Mouse (Mus musculus) layer of hippocampus, adult 2 months (tissue): ENCODE data around the gene Ikzf1. TPM values are rescaled to one million over a fixed set of nuclear protein-coding genes. Genes with fewer than 3 reads are reported as not detected.

ENCODE experiments used
- DNase-seq, 2 experiments: peaks; one replicate each; pipeline ENCODE4 v3.0.0; 2022; ENCODE audit warnings: low spot score in 2 of 2
- H3K27ac ChIP-seq: fragments of 200-600 bp; 2 replicates; pipeline ENCODE4 v1.8.1; 2022
- H3K4me3 ChIP-seq: fragments of 200-600 bp; 2 replicates; pipeline ENCODE4 v1.8.1; 2022; ENCODE audit warnings: mild to moderate bottlenecking
- CTCF ChIP-seq: fragments of 200-600 bp; conservative IDR thresholded peaks from 2 replicates; pipeline ENCODE4 v1.8.1; 2022; ENCODE audit warnings: antibody characterized with exemption, mild to moderate bottlenecking, moderate library complexity
- total RNA-seq, 2 experiments: library from RNA; stranded (reverse); gene quantifications; 2 replicates each; pipeline ENCODE4 v1.2.3; 2021

Gene Ikzf1
- total RNA-seq, 2 experiments from 2014 or later: 2.6 to 4.0 TPM

- DNase-seq: no peak
- TF ChIP-seq CTCF: no peak
- no peak overlapping the region for H3K4me3 ChIP-seq
- no peak overlapping the region for H3K27ac ChIP-seq
These were observed 80.6 kb downstream of the Ikzf1 start for GRCm38 (mm10) chr11:11765414-11765813.

GRCm38 (mm10) chr11:11766105-11766504 is 81.3 kb downstream of the Ikzf1 start:
- TF ChIP-seq CTCF: no peak
- Histone ChIP-seq H3K27ac (no peak overlapping the region), H3K4me3 (no peak overlapping the region)
- no peak for DNase-seq

GRCm38 (mm10) chr11:11766736-11767135 is 81.9 kb downstream of the Ikzf1 start:
- no peak for TF ChIP-seq CTCF
- H3K4me3 ChIP-seq: no peak overlapping the region
- DNase-seq: no peak
- no peak overlapping the region for H3K27ac ChIP-seq

- no peak for DNase-seq
- Histone ChIP-seq H3K27ac (no peak overlapping the region), H3K4me3 (no peak overlapping the region)
These were observed 83.3 kb downstream of the Ikzf1 start for GRCm38 (mm10) chr11:11768057-11768456.

GRCm38 (mm10) chr11:11769281-11769680 is 84.5 kb downstream of the Ikzf1 start:
- no peak for DNase-seq
- H3K4me3 ChIP-seq: no peak overlapping the region
- no peak overlapping the region for H3K27ac ChIP-seq
- TF ChIP-seq CTCF: no peak

More at GRCm38 (mm10) chr11:11768057-11768456, 83.3 kb downstream of the Ikzf1 start:
- TF ChIP-seq CTCF: no peak

GRCm38 (mm10) chr11:11770691-11771090 is 85.9 kb downstream of the Ikzf1 start:
- Histone ChIP-seq H3K27ac (no peak overlapping the region), H3K4me3 (no peak overlapping the region)
- TF ChIP-seq CTCF: no peak
- no peak for DNase-seq

- TF ChIP-seq CTCF: no peak
- no peak for DNase-seq
- H3K27ac ChIP-seq: no peak overlapping the region
- H3K4me3 ChIP-seq: no peak overlapping the region
These were observed 87.4 kb downstream of the Ikzf1 start for GRCm38 (mm10) chr11:11772196-11772595.

GRCm38 (mm10) chr11:11774384-11774783 is 89.6 kb downstream of the Ikzf1 start:
- no peak for DNase-seq
- no peak for TF ChIP-seq CTCF
- Histone ChIP-seq H3K27ac (no peak overlapping the region), H3K4me3 (no peak overlapping the region)

- no peak for TF ChIP-seq CTCF
- Histone ChIP-seq H3K4me3 (no peak overlapping the region), H3K27ac (no peak overlapping the region)
- DNase-seq: no peak
These were observed 90.1 kb downstream of the Ikzf1 start for GRCm38 (mm10) chr11:11774893-11775292.

- no peak for DNase-seq
- no peak overlapping the region for H3K27ac ChIP-seq
- no peak for TF ChIP-seq CTCF
- no peak overlapping the region for H3K4me3 ChIP-seq
These were observed 91.4 kb downstream of the Ikzf1 start for GRCm38 (mm10) chr11:11776071-11776821.

GRCm38 (mm10) chr11:11776822-11777174 is 92.0 kb downstream of the Ikzf1 start:
- no peak for DNase-seq
- H3K27ac ChIP-seq: no peak overlapping the region
- H3K4me3 ChIP-seq: no peak overlapping the region
- 0 out of 2 replicates have a peak, but pooled peaks have one; percentile 13 for TF ChIP-seq CTCF

- no peak for TF ChIP-seq CTCF
- Histone ChIP-seq H3K4me3 (no peak overlapping the region), H3K27ac (no peak overlapping the region)
- no peak for DNase-seq
These were observed 92.4 kb downstream of the Ikzf1 start for GRCm38 (mm10) chr11:11777246-11777645.

- Histone ChIP-seq H3K27ac (no peak overlapping the region), H3K4me3 (no peak overlapping the region)
- TF ChIP-seq CTCF: no peak
- DNase-seq: no peak
These were observed 93.0 kb downstream of the Ikzf1 start for GRCm38 (mm10) chr11:11777796-11778195.

- no peak for DNase-seq
- Histone ChIP-seq H3K27ac (no peak overlapping the region), H3K4me3 (no peak overlapping the region)
- TF ChIP-seq CTCF: no peak
These were observed 93.5 kb downstream of the Ikzf1 start for GRCm38 (mm10) chr11:11778345-11778744.
